Mouse (Mus musculus) erythroblast, embryonic 14.5 days (primary cell): ENCODE measurements around the gene Adap2.
"Not testable (repeated sequence)": the region's sequence is repeated elsewhere in the genome, so short reads cannot be mapped to it uniquely, and the experiment has no call there.

Experiments used
- GATA1 ChIP-seq: IDR thresholded peaks from 2 replicates; pipeline ENCODE4 v1.6.1; 2012; ENCODE audit warnings: low read length, inconsistent platforms, mixed read lengths
- TAL1 ChIP-seq: IDR thresholded peaks from 3 replicates; pipeline ENCODE4 v1.6.1; 2012; ENCODE audit warnings: low read length, inconsistent platforms, mixed read lengths

- not testable (repeated sequence) for TF ChIP-seq TAL1, GATA1
These were observed 31.6 kb downstream of the Adap2 start for GRCm38 (mm10) chr11:80185441-80185976.
